Mouse (Mus musculus) T-cell, adult 66 days (primary cell): ENCODE data around the gene Prcc. TPM values are rescaled to one million over a fixed set of nuclear protein-coding genes. Genes with fewer than 3 reads are reported as not detected.

ENCODE experiments used
- total RNA-seq, 2 experiments: library from RNA; stranded (reverse); gene quantifications; 3 replicates in 1 of 2; 4 replicates in 1 of 2; pipeline ENCODE4 v1.2.4; 2023

The Prcc gene
- 10 to 100 TPM; 57.4 to 65.0 TPM for total RNA-seq

GRCm38 (mm10) chr3:87885281-87886003, at the start of gene Prcc:
Gene Prcc, minus strand, starts transcription at chr3:87885608.

GRCm38 (mm10) chr3:87930078-87930795, 44.8 kb upstream of the Prcc start, which contains the start of the genes Isg20l2 and Rrnad1:
Gene Isg20l2, plus strand, starts transcription at chr3:87930314.
Gene Rrnad1, minus strand, starts transcription at chr3:87930717.

GRCm38 (mm10) chr3:87919336-87920108, 34.1 kb upstream of the Prcc start, which contains the start of gene Mrpl24:
Gene Mrpl24, plus strand, starts transcription at chr3:87919506.

GRCm38 (mm10) chr3:87905880-87906485, 20.6 kb upstream of the Prcc start, which contains the start of gene Hdgf:
Gene Hdgf, plus strand, starts transcription at chr3:87906321.

GRCm38 (mm10) chr3:87846650-87847110, 38.7 kb downstream of the Prcc start, which contains the start of gene Sh2d2a:
Gene Sh2d2a, plus strand, starts transcription at chr3:87846755.

GRCm38 (mm10) chr3:87824206-87824605, 61.2 kb downstream of the Prcc start, which contains the start of gene Pear1:
Gene Pear1, minus strand, starts transcription at chr3:87824306.

Other genes with a start within 250 kb of the Prcc start
- 1 to 10 TPM in 1 of 2 experiments, under 1 TPM in 1; 0.61 to 5.9 TPM for gene Lrrc71, start 137.0 kb downstream of the Prcc start, total RNA-seq
- not detected for gene Ntrk1, start 90.4 kb downstream of the Prcc start, total RNA-seq
- gene Insrr, start 88.7 kb downstream of the Prcc start, total RNA-seq, result under 1 TPM in 1 of 2 experiments, not detected in 1; 0.15 TPM
- gene Pear1, start 61.3 kb downstream of the Prcc start, total RNA-seq, result 10 to 100 TPM; 35.6 to 35.9 TPM
- gene Sh2d2a, start 38.9 kb downstream of the Prcc start, total RNA-seq, result 100 to 1,000 TPM; 194 to 202 TPM
- gene Hdgf, start 20.7 kb upstream of the Prcc start, total RNA-seq, result 100 to 1,000 TPM; 103 to 104 TPM
- gene Mrpl24, start 33.9 kb upstream of the Prcc start, total RNA-seq, result 100 to 1,000 TPM; 147 to 161 TPM
- gene Isg20l2, start 44.7 kb upstream of the Prcc start, total RNA-seq, result 10 to 100 TPM; 69.9 to 72.7 TPM
- gene Rrnad1, start 45.1 kb upstream of the Prcc start, total RNA-seq, result 10 to 100 TPM; 31.8 to 33.3 TPM
- 1 to 10 TPM; 2.3 to 5.0 TPM for gene Crabp2, start 63.1 kb upstream of the Prcc start, total RNA-seq
- gene Nes, start 85.5 kb upstream of the Prcc start, total RNA-seq, result not detected
- not detected for gene Bcan, start 114.6 kb upstream of the Prcc start, total RNA-seq
- not detected for gene Hapln2, start 142.0 kb upstream of the Prcc start, total RNA-seq
- gene Gpatch4, start 157.5 kb upstream of the Prcc start, total RNA-seq, result 10 to 100 TPM; 21.9 to 34.1 TPM
- 10 to 100 TPM; 24.1 to 31.7 TPM for gene Naxe, start 172.9 kb upstream of the Prcc start, total RNA-seq
- not detected for gene Ttc24, start 192.7 kb upstream of the Prcc start, total RNA-seq
- 1 to 10 TPM in 1 of 2 experiments, under 1 TPM in 1; 0.77 to 2.1 TPM for gene Iqgap3, start 196.4 kb upstream of the Prcc start, total RNA-seq